Mouse (Mus musculus) heart, embryonic 11.5 days (tissue): ENCODE data around the gene Glra1. TPM values are rescaled to one million over a fixed set of nuclear protein-coding genes. Genes with fewer than 3 reads are reported as not detected.
"Not testable (repeated sequence)": the region's sequence is repeated elsewhere in the genome, so short reads cannot be mapped to it uniquely, and the experiment has no call there.

Experiments used
- ATAC-seq: fragments of 200-750 bp; cut with Nextera tagmentation; replicated peaks from 2 replicates; pipeline ENCODE4 v1.8.0; 2017; ENCODE audit warnings: moderate library complexity; ENCODE audit not compliant: insufficient number of reproducible peaks, low FRiP score, low TSS enrichment
- H3K27ac ChIP-seq: fragments of 300-500 bp; sonication (generic); 2 replicates; pipeline ENCODE4 v1.5.1; 2014; ENCODE audit warnings: mild to moderate bottlenecking, low read depth, low read length
- H3K27me3 ChIP-seq: fragments of 300-500 bp; sonication (generic); 2 replicates; pipeline ENCODE4 v1.6.1; 2014; ENCODE audit warnings: mild to moderate bottlenecking, low read length, mixed read lengths; ENCODE audit not compliant: control insufficient read depth, insufficient read depth
- H3K36me3 ChIP-seq: fragments of 300-500 bp; sonication (generic); 2 replicates; pipeline ENCODE4 v1.6.1; 2014; ENCODE audit warnings: mild to moderate bottlenecking, low read length, moderate library complexity, mixed read lengths; ENCODE audit not compliant: control insufficient read depth, insufficient read depth
- H3K4me1 ChIP-seq: fragments of 300-500 bp; sonication (generic); 2 replicates; pipeline ENCODE4 v1.6.1; 2014; ENCODE audit warnings: low read length; ENCODE audit not compliant: control insufficient read depth, insufficient read depth
- H3K4me2 ChIP-seq: fragments of 300-500 bp; sonication (generic); 2 replicates; pipeline ENCODE4 v1.6.1; 2014; ENCODE audit warnings: mild to moderate bottlenecking, moderate library complexity
- H3K4me3 ChIP-seq: fragments of 300-500 bp; sonication (generic); 2 replicates; pipeline ENCODE4 v1.5.1; 2014; ENCODE audit warnings: low read depth, low read length
- H3K9ac ChIP-seq: fragments of 300-500 bp; sonication (generic); 2 replicates; pipeline ENCODE4 v1.6.1; 2014; ENCODE audit warnings: mild to moderate bottlenecking, low read depth, low read length, moderate library complexity
- H3K9me3 ChIP-seq: fragments of 300-500 bp; sonication (generic); replicated peaks from 2 replicates; pipeline ENCODE4 v1.6.1; 2016; ENCODE audit warnings: low read length; ENCODE audit not compliant: control insufficient read depth
- WGBS: fragments of 180-500 bp; shearing (Covaris S2); extraction: QIAGEN DNeasy Blood & Tissue Kit; methylation state at CpG from one replicate; pipeline ENCODE4 v1.1.7; 2014; ENCODE audit not compliant: insufficient replicate concordance; 5-methylcytosine and 5-hydroxymethylcytosine counted together
- polyA plus RNA-seq: library from polyadenylated mRNA; unstranded; fragments of >200 nt; fragmentation: Nextera tagmentation; extraction: Ambion mirVana; gene quantifications from 2 replicates; pipeline ENCODE4 v1.2.1, GENCODE M21; 2014

Glra1 gene
- polyA plus RNA-seq: not detected in 2 replicates

DNA sequence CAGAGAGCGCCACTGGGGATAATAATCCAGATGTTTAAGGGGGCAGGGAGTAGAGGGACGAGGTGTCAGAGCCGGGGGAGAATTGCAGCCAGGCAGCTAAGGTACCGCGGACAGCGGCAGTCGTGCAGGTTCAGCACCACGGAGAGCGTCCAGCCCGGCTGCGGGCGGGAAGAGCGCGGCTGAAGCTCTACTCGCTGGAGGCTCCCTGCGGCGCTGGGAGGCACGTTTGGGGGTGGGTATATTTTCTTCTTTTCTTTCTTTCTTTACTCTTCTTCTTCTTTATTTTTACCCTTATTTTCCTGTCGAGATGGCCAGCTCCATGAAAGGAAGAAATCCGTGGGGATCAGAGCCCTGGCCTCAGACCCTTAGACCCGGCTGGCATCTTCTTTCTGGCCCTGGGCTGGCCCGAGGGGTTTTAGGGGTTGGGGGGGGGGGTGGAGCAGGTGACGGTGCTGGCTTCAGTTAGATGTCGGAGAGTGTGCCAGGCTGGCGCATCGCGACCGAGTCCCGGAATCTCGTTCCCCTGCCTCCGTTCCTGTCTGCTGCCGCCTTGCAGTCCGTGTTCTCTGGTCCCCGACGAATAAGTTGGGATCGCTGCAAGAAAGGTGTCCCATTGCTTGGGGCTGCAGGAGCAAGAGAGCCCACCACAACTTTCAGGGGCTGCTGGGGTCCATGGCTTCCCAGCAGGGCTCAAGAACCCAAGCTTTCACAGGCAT lies at the start of gene Glra1:
TSS of gene Glra1 (minus strand) at position 391 of the 716 bp plus-strand sequence.
- Histone ChIP-seq H3K4me1 (no peaks in the 10 kb centered on the region), H3K27ac (no peak within 1 kb of the TSS), H3K9ac (no peak within 1 kb of the TSS), H3K9me3 (no peaks in the 10 kb centered on the region), H3K27me3 (peaks cover 24% of the 10 kb centered on the region), H3K4me3 (no peak within 1 kb of the TSS), H3K36me3 (no peaks in the 10 kb centered on the region), H3K4me2 (no peak within 1 kb of the TSS; the same call in 1 of the 2 replicates)
- WGBS: under 1% methylated on average over 35 of the region's 36 CpGs
- no peak for ATAC-seq

DNA sequence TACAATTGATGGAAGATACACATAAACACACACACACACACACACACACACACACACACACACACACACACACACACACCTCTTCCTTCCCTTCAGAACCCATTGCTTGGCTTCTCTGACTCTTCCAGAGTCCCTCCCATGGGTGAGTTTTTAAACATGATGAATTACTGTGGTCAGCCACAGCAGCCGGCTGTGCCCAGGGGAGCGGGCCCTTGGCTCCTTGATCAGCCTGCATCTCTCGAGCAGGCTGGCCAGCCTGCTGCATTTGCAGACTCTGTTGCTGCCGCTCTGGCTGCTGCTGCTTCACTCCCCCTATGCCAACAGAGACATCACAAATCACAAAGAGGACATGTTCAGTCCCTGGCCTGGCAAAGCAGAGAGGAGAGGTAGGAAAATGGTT lies 29.0 kb upstream of the Glra1 start:
- 50% methylated on average over 4 of the region's 4 CpGs for WGBS
- no peak overlapping the region for H3K9ac ChIP-seq
- no peak overlapping the region for H3K4me3 ChIP-seq
- ATAC-seq: no peak
- no peak overlapping the region for H3K27ac ChIP-seq
- H3K4me2 ChIP-seq: no peak overlapping the region
- no peaks in the 10 kb centered on the region for H3K4me1 ChIP-seq
- no peaks in the 10 kb centered on the region for H3K9me3 ChIP-seq
- no peaks in the 10 kb centered on the region for H3K36me3 ChIP-seq
- no peaks in the 10 kb centered on the region for H3K27me3 ChIP-seq

DNA sequence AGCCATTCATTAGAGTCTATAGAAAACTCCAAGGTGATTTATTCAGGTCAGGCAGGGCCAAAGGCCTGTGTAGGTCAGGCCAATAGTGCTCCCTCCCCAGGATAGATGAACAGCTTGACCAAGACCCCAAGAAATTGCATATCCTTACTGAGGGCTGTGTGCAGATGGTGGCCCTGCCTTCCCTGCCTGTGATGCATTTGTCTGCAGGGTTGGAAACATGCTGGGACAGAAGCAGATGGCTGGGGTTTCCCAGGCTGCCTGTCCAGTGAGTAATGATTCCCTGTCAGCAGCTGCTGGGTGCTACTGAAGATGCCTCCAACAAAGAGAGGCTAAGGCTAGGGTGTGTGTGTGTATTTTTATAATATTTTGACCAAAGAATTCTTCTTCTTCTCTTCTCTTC lies 25.9 kb upstream of the Glra1 start:
- Histone ChIP-seq H3K4me2 (no peak overlapping the region), H3K27ac (no peak overlapping the region), H3K9me3 (no peaks in the 10 kb centered on the region), H3K9ac (no peak overlapping the region), H3K4me3 (no peak overlapping the region), H3K4me1 (no peaks in the 10 kb centered on the region), H3K27me3 (no peaks in the 10 kb centered on the region), H3K36me3 (no peaks in the 10 kb centered on the region)
- ATAC-seq: no peak

DNA sequence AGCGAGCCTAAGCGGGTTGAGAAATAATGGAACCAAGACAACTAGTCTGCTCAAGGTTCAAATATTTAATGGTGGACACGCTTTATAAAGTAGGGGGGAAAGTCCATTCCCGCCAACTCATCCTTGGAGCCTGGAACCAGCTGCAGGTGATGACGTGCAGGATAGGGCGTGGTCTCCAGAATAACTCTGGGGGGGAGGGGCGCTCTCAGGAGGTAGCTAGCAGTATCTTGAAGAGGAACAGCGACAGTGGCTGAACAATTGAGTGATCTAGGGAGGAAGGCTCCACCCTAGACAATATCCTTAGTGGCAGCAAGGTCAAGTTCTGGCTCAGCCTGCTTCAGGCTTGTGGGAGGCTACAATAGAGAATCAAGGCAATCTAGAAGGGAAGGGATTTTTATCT lies 6.6 kb upstream of the Glra1 start:
- not testable (repeated sequence) for H3K9ac ChIP-seq, ATAC-seq
- 63% methylated on average over 8 of the region's 8 CpGs for WGBS

DNA sequence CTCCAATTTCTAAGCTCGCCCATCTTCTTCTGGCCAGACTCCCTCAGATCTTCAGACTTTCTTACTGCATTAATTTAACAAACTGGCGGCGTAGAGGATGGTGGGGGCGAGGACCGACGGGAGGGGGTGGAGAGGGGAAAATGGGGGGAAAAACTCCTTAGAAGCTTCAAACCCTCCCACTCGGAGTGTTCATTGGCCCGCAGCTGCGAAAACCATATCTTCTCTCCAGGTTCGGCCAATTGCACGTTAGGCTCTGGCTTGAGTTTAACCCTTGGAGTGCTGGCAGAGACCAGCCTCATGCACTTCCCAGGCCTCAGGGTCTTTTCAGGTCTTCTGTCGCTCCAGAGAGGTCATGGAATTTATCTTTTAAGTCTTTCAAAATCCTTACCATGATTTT lies 524 bp upstream of the Glra1 start:
- no peak for ATAC-seq
- H3K36me3 ChIP-seq: no peaks in the 10 kb centered on the region
- no peak overlapping the region for H3K27ac ChIP-seq
- H3K4me3 ChIP-seq: no peak overlapping the region
- H3K4me1 ChIP-seq: no peaks in the 10 kb centered on the region
- H3K9me3 ChIP-seq: no peaks in the 10 kb centered on the region
- H3K4me2 ChIP-seq: no peak overlapping the region
- peaks cover 24% of the 10 kb centered on the region for H3K27me3 ChIP-seq
- 2% methylated on average over 12 of the region's 12 CpGs for WGBS
- no peak overlapping the region for H3K9ac ChIP-seq

More for the DNA sequence above, 6.6 kb upstream of the Glra1 start:
- H3K27ac ChIP-seq, H3K36me3 ChIP-seq, H3K4me1 ChIP-seq, H3K9me3 ChIP-seq, H3K4me2 ChIP-seq, H3K27me3 ChIP-seq, H3K4me3 ChIP-seq: not testable (repeated sequence)

DNA sequence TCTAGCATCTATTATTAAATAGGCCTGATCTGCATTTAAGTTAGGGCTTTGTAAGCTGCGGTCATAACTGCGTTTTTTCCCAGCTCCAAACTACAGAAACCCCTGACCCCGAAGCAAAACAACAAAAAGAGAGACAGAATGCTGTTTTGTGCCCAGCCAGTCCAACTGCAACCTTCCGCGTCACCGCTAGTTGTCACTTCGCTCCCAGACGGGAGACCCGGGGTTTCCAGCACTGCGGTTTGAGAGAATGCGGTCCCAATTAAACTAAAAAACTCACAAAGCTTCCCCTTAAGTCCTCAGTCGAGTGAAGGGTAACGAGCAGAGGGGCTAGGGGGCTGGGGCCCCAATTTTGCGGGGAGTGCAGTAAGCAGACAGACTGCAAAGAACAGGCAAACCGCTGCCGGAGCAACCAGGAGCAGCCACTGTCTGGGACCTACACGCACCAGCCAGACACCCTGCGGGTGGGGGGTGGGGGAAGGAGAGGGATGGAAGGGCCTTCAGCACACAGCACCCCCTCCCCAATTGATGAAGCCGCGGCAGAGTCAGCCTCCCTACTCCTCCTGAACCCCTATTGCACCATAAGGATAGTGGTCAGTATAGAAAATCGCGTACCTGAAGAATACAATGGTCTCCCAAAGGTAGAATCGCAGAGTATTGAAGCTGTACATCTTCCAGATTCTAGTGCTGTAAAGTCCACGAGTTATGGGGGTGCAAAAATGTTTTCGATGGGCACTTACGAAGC lies 761 bp downstream of the Glra1 start:
- H3K27me3 ChIP-seq: peaks cover 24% of the 10 kb centered on the region
- 5% methylated on average over 26 of the region's 26 CpGs for WGBS

DNA sequence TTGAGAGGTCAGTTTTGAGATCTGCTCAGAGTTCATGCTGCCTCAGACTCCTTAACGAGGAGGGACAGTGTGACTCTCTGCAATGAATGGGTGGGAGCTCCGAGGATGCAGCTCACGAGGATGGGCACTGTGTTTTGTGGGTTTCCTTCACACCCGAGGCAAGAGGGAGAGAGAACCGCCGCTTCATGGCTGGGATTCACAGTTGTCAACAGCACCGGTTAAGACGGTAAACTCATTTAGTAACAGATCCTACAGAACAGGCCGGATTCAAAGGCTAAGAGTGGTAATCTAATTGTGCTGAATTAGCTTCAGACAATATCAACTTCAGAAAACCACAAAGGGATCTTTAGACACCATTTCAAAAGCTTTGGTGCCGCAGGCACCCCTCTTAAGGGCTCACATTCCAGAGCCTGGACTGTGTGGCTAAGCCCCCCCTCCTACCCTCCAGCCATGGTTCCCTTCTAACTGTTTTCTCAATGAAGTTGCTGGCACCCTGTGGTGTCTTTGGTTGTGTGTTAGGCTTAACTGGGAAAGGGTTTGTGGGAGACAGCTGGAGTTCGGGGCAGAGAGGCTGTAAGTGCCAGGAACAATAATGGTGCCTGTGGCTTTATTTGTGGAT lies 6.4 kb downstream of the Glra1 start:
- no peaks in the 10 kb centered on the region; the same call in 1 of the 2 replicates for H3K27me3 ChIP-seq
- 13% methylated on average over 11 of the region's 11 CpGs for WGBS
- ATAC-seq: no peak
- no peak overlapping the region for H3K9ac ChIP-seq
- no peak overlapping the region for H3K27ac ChIP-seq
- H3K9me3 ChIP-seq: no peaks in the 10 kb centered on the region
- H3K4me3 ChIP-seq: no peak overlapping the region
- no peak overlapping the region for H3K4me2 ChIP-seq
- no peaks in the 10 kb centered on the region for H3K36me3 ChIP-seq
- H3K4me1 ChIP-seq: no peaks in the 10 kb centered on the region

More for the DNA sequence above, 761 bp downstream of the Glra1 start:
- H3K9ac ChIP-seq: no peak overlapping the region
- H3K4me1 ChIP-seq: no peaks in the 10 kb centered on the region
- no peaks in the 10 kb centered on the region for H3K36me3 ChIP-seq
- H3K27ac ChIP-seq: no peak overlapping the region
- no peak for ATAC-seq
- H3K9me3 ChIP-seq: no peaks in the 10 kb centered on the region
- no peak overlapping the region for H3K4me3 ChIP-seq
- H3K4me2 ChIP-seq: no peak overlapping the region

DNA sequence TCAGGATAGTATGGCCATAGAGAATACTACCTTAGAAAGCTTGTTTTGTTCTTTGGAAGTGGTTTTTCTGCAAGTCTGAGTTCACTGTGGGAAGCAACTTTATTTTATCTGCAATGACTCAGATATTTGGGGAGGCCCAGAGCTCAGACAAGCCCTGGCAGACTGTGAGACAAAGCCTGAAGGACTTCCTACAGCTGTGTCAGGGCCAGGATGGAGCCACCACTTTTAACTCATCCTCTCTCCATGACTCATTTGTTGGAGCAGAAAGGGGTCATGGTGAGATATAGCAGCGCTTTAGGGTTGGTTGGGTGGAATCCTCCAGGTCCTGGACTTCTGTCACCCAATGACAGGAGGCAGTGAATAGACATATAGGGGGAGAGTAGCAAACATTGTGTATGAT lies 12.3 kb downstream of the Glra1 start:
- 64% methylated on average over 1 of the region's 1 CpGs for WGBS
- H3K4me3 ChIP-seq: no peak overlapping the region
- no peaks in the 10 kb centered on the region; the same call in 1 of the 2 replicates for H3K27me3 ChIP-seq
- no peak overlapping the region for H3K27ac ChIP-seq
- H3K4me2 ChIP-seq: no peak overlapping the region
- no peaks in the 10 kb centered on the region for H3K4me1 ChIP-seq
- H3K9me3 ChIP-seq: no peaks in the 10 kb centered on the region
- no peaks in the 10 kb centered on the region for H3K36me3 ChIP-seq
- no peak for ATAC-seq
- no peak overlapping the region for H3K9ac ChIP-seq
